Mouse (Mus musculus): Measurements from ENCODE around the gene Tas2r125. TPM values are rescaled to one million over a fixed set of nuclear protein-coding genes. Genes with fewer than 3 reads are reported as not detected.

Gene Tas2r125
- not detected in 2 replicates for polyA plus RNA-seq (2012)

GRCm38 (mm10) chr6:132909351-132909750 lies at the start of gene Tas2r125:
TSS of gene Tas2r125 (plus strand) at chr6:132909651.

GRCm38 (mm10) chr6:132867708-132868107 lies 41.7 kb upstream of the Tas2r125 start, which contains the start of gene Tas2r110:
TSS of gene Tas2r110 (plus strand) at chr6:132868008.

GRCm38 (mm10) chr6:132892711-132893110 lies 16.7 kb upstream of the Tas2r125 start, which contains the start of gene Tas2r113:
TSS of gene Tas2r113 (plus strand) at chr6:132893011.

GRCm38 (mm10) chr6:132950802-132951201 lies 41.4 kb downstream of the Tas2r125 start, which contains the start of gene Tas2r129:
TSS of gene Tas2r129 (plus strand) at chr6:132951102.

GRCm38 (mm10) chr6:132957819-132958218 lies 48.4 kb downstream of the Tas2r125 start, which contains the start of gene Tas2r131:
TSS of gene Tas2r131 (minus strand) at chr6:132957919.

Other genes starting within 250 kb of the Tas2r125 start
- gene Tas2r121, start 208.6 kb upstream of the Tas2r125 start, polyA plus RNA-seq (2012), result not detected in 2 replicates
- gene Tas2r122, start 197.7 kb upstream of the Tas2r125 start, polyA plus RNA-seq (2012), result not detected in 2 replicates
- gene Tas2r115, start 171.6 kb upstream of the Tas2r125 start, polyA plus RNA-seq (2012), result not detected in 2 replicates
- gene Tas2r124, start 154.9 kb upstream of the Tas2r125 start, polyA plus RNA-seq (2012), result not detected in 2 replicates
- not detected in 2 replicates for gene Tas2r102, start 147.5 kb upstream of the Tas2r125 start, polyA plus RNA-seq (2012)
- gene Tas2r136, start 131.5 kb upstream of the Tas2r125 start, polyA plus RNA-seq (2012), result not detected in 2 replicates
- gene Tas2r117, start 106.8 kb upstream of the Tas2r125 start, polyA plus RNA-seq (2012), result not detected in 2 replicates
- not detected in 2 replicates for gene Tas2r123, start 62.5 kb upstream of the Tas2r125 start, polyA plus RNA-seq (2012)
- gene Tas2r116, start 54.2 kb upstream of the Tas2r125 start, polyA plus RNA-seq (2012), result not detected in 2 replicates
- not detected in 2 replicates for gene Tas2r110, start 41.6 kb upstream of the Tas2r125 start, polyA plus RNA-seq (2012)
- gene Tas2r113, start 16.6 kb upstream of the Tas2r125 start, polyA plus RNA-seq (2012), result not detected in 2 replicates
- gene Tas2r129, start 41.5 kb downstream of the Tas2r125 start, polyA plus RNA-seq (2012), result not detected in 2 replicates
- gene Tas2r131, start 48.3 kb downstream of the Tas2r125 start, polyA plus RNA-seq (2012), result not detected in 2 replicates
- gene Tas2r109, start 71.3 kb downstream of the Tas2r125 start, polyA plus RNA-seq (2012), result not detected in 2 replicates
- not detected in 2 replicates for gene Tas2r103, start 127.5 kb downstream of the Tas2r125 start, polyA plus RNA-seq (2012)
- not detected in 2 replicates for gene Tas2r140, start 146.2 kb downstream of the Tas2r125 start, polyA plus RNA-seq (2012)
- gene Smim10l1, start 195.3 kb downstream of the Tas2r125 start, polyA plus RNA-seq (2012), result 47.8 and 48.4 TPM in 2 replicates

All from megakaryocyte-erythroid progenitor cell, adult 5 weeks (primary cell).